Mouse (Mus musculus) heart, adult 2 months (tissue): ENCODE measurements around the gene Siva1. TPM values are rescaled to one million over a fixed set of nuclear protein-coding genes. Genes with fewer than 3 reads are reported as not detected.

Source experiments
- DNase-seq, 2 experiments: peaks; one replicate each; pipeline ENCODE4 v3.0.0; 2021
- H3K27ac ChIP-seq: fragments of 200-600 bp; 2 replicates; pipeline ENCODE4 v1.8.1; 2022
- H3K27me3 ChIP-seq: fragments of 200-500 bp; 2 replicates; pipeline ENCODE4 v1.6.1; 2012; ENCODE audit warnings: mild to moderate bottlenecking, low read length, inconsistent platforms, mixed read lengths; ENCODE audit not compliant: control insufficient read depth, insufficient read depth
- H3K36me3 ChIP-seq: fragments of 200-500 bp; 2 replicates; pipeline ENCODE4 v1.6.1; 2012; ENCODE audit warnings: low read length, inconsistent platforms; ENCODE audit not compliant: control insufficient read depth, insufficient read depth
- H3K4me1 ChIP-seq: fragments of 200-500 bp; 2 replicates; pipeline ENCODE4 v1.6.1; 2011; ENCODE audit warnings: low read length; ENCODE audit not compliant: control insufficient read depth, insufficient read depth
- H3K4me3 ChIP-seq: fragments of 200-600 bp; 2 replicates; pipeline ENCODE4 v1.8.1; 2022
- H3K79me2 ChIP-seq: fragments of 200-500 bp; replicated peaks from 2 replicates; pipeline ENCODE4 v1.6.1; 2012; ENCODE audit warnings: mild to moderate bottlenecking, inconsistent platforms, low read length, moderate library complexity, mixed read lengths; ENCODE audit not compliant: control insufficient read depth, insufficient read depth
- H3K9ac ChIP-seq: fragments of 200-500 bp; 2 replicates; pipeline ENCODE4 v1.6.1; 2012; ENCODE audit warnings: low read depth, mild to moderate bottlenecking, control low read depth, inconsistent platforms, low read length, mixed read lengths
- CTCF ChIP-seq: fragments of 200-600 bp; IDR thresholded peaks from 2 replicates; pipeline ENCODE4 v1.8.1; 2022; ENCODE audit warnings: antibody characterized with exemption, mild to moderate bottlenecking, moderate library complexity
- EP300 ChIP-seq: fragments of 200-500 bp; IDR thresholded peaks from 2 replicates; pipeline ENCODE4 v1.6.1; 2011; ENCODE audit warnings: low read depth, low read length, control low read depth; ENCODE audit not compliant: insufficient read depth
- POLR2A ChIP-seq: fragments of 200-500 bp; IDR thresholded peaks from 2 replicates; pipeline ENCODE4 v1.6.1; 2011; ENCODE audit warnings: mild to moderate bottlenecking, low read depth, low read length, control low read depth; ENCODE audit not compliant: insufficient read depth
- WGBS: fragments of 180-500 bp; shearing (Covaris S2); methylation state at CpG from one replicate; pipeline ENCODE4 v1.1.7; 2018; 5-methylcytosine and 5-hydroxymethylcytosine counted together
- intact Hi-C: fragments of 180-260 bp; cut with DNase I; formaldehyde crosslinking; loops from one replicate; pipeline ENCODE4 v1.15.1; 2025
- polyA plus RNA-seq: library from polyadenylated mRNA; depleted of rRNA; stranded (reverse); fragments of >200 nt; gene quantifications from 2 replicates; pipeline ENCODE4 v1.2.3, GENCODE M21; 2012
- total RNA-seq, 2 experiments: library from RNA; stranded (reverse); gene quantifications; 2 replicates each; pipeline ENCODE4 v1.2.3; 2021

Gene Siva1
- total and polyA plus RNA-seq, 3 experiments = 32.0 to 39.4 (median 38.7) TPM

DNA sequence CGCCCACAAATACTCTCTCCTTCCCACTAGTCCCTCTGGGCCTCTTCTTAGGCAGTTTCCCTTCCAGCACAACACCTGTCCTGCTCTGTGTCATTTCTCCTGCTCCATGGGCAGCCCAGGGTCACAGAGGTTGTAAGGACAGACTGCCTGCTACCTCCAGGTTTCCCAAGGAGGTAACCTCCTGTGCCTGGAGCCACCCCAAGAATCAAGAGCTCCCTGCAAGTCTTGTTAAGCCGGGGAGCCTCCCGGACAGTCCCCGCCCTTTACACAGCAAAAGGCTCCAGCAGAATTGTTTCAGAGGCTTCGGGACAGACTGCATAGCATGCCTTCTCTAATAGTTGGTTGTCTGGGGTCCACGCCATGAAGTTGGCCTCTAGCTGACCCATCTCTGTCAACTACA is 18.0 kb upstream of the Siva1 start:
- H3K27ac ChIP-seq = no peak overlapping the region; the same call in 1 of the 2 replicates

DNA sequence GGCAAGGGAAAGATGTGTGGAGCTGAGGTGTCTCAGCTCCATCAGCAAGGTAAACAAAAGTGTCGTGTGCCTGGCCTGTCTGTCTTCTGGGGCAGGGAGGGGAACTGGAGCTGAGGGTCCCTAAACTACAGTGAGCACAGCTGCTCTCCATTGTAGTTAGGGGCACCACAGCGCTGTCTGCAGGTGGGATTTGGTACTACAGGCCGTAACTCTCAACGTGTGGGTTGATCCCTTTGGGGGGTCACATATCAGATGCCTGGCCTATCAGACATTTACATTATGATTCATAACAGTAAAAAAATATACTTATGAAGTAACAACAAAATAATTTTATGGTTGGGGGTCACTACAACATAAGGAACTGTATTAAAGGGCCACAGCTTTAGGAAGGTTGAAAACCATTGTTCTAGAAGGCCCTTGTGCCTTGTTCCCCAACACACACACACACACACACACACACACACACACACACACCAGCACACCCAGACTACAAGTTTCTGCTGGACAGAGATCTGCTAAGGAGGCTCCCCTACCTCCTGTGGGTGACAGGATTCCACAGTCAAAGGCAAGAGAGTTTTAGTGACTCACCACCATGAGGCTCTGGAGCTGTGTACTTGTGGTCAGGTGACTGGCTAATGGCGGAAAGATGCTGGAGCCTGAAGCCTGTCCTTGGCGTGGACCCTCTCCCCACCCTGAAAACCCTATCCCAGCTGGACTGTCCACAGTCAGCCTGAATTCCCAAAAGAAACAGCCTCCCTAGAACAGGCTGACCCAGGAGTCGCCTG is 17.2 kb upstream of the Siva1 start:
- no peaks in the 10 kb centered on the region for H3K79me2 ChIP-seq
- H3K4me1 ChIP-seq = peaks cover 19% of the 10 kb centered on the region
- no peaks in the 10 kb centered on the region for H3K27me3 ChIP-seq
- no peak overlapping the region for H3K9ac ChIP-seq
- no peak overlapping the region for H3K27ac ChIP-seq
- DNase-seq = no peak
- intact Hi-C loops = no loop called here
- no peaks in the 10 kb centered on the region for H3K36me3 ChIP-seq
- H3K4me3 ChIP-seq = no peak overlapping the region
- 69% methylated on average over 7 of the region's 7 CpGs for WGBS
- TF ChIP-seq EP300 (no peak), CTCF (peak; percentile 59), POLR2A (0 out of 2 replicates have a peak, but pooled peaks have one; percentile 9)

More for the DNA sequence above, 18.0 kb upstream of the Siva1 start:
- no peaks in the 10 kb centered on the region for H3K36me3 ChIP-seq
- H3K4me3 ChIP-seq = no peak overlapping the region
- H3K79me2 ChIP-seq = no peaks in the 10 kb centered on the region
- no peaks in the 10 kb centered on the region for H3K27me3 ChIP-seq
- H3K4me1 ChIP-seq = peaks cover 20% of the 10 kb centered on the region
- no peak for TF ChIP-seq EP300
- no peak for TF ChIP-seq CTCF
- no peak for TF ChIP-seq POLR2A
- no peak overlapping the region for H3K9ac ChIP-seq
- no peak for DNase-seq
- intact Hi-C loops = no loop called here
- WGBS = 71% methylated on average over 6 of the region's 6 CpGs

DNA sequence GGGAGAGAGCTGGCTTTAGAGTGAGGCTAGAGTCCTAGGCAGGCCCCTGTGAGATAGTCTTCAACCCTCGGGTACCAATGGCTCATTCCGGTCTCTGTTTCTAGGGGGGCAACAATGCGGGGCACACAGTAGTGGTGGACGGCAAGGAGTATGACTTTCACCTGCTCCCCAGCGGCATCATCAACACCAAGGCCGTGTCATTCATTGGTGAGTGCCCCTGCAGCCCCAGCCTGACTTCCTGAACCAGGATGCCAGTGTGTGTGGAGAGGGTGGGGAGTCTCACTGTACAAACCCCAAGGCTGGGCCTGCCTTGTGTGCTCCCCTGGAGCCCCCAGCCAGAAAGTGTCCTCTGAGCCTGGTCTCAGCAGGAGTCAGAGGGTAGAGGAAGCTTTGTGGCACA is 16.3 kb upstream of the Siva1 start:
- no peak overlapping the region for H3K27ac ChIP-seq
- no peaks in the 10 kb centered on the region for H3K79me2 ChIP-seq
- H3K4me1 ChIP-seq = peaks cover 19% of the 10 kb centered on the region
- 74% methylated on average over 6 of the region's 6 CpGs for WGBS
- H3K9ac ChIP-seq = no peak overlapping the region
- no peaks in the 10 kb centered on the region for H3K27me3 ChIP-seq
- H3K36me3 ChIP-seq = no peaks in the 10 kb centered on the region
- intact Hi-C loops = no loop called here
- no peak overlapping the region for H3K4me3 ChIP-seq
- DNase-seq = no peak
- no peak for TF ChIP-seq POLR2A
- TF ChIP-seq EP300 = no peak
- TF ChIP-seq CTCF = no peak

DNA sequence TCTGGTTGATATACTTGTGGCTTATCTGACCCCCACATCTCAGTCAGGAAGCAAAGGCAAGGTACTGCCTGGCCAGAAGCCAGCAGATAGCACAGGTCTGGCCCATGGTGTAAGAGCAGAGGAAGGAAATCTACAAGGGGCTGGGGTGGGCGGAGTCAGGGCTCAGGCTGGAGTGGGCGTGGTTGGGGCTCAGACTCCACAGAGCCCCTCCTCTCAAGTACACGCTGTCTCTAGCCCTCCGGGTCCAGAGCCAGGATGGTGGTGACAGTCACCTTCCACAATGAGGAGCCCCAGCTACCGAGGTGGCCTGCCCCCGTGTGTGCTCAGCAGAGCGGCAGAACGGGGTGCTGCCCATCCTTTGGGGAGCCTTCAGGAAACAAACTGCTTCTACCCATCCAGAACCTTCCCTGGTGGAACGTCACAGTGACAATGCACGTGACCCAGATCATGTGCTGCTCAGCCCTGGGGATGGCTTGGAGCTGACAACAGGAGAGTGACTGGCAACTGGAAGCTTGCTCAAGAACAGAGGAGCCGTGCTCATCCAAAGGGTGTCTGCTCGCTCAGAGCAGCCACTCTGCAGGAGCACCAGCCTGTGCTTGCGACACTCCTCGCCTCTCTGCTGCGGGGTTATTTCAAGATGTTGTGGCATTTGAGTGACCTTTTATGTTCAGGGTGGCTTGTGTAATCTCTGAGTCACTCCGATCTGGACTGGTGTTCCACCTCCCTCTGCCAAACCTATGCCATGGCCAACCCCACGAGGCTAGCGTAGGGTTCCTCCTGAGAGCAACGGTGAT is 15.4 kb upstream of the Siva1 start:
- Histone ChIP-seq H3K27ac (peak overlapping the region; percentile 90), H3K79me2 (no peaks in the 10 kb centered on the region), H3K36me3 (no peaks in the 10 kb centered on the region), H3K4me1 (peaks cover 14% of the 10 kb centered on the region), H3K4me3 (peak overlapping the region; percentile 39), H3K27me3 (no peaks in the 10 kb centered on the region), H3K9ac (peak overlapping the region; percentile 35)
- TF ChIP-seq EP300 (peak; percentile 92; the same call in 1 of the 2 replicates), POLR2A (peak; percentile 65; the same call in 1 of the 2 replicates), CTCF (no peak)
- intact Hi-C loops = no loop called here
- peak; percentile 67 to 81 for DNase-seq
- 13% methylated on average over 19 of the region's 19 CpGs for WGBS

DNA sequence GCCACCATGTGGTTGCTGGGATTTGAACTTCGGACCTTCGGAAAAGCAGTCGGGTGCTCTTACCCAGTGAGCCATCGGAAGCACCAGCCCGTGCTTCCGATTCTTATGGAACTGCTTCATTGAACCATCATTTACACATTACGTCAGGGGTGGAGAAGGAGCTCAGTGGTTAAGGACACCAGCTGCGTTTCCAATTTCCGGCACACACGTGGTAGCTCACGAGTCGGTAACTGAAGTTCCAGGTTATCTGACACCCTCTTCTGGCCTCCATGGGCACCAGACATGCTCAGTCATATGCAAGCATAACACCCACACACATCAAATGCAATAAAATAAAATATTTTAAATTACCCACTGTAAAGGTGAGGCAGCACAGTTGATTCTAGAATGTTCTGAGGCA is 14.4 kb upstream of the Siva1 start:
- TF ChIP-seq POLR2A = no peak
- no peak for TF ChIP-seq EP300
- no peak for TF ChIP-seq CTCF
- H3K9ac ChIP-seq = no peak overlapping the region
- H3K36me3 ChIP-seq = no peaks in the 10 kb centered on the region
- H3K27me3 ChIP-seq = no peaks in the 10 kb centered on the region
- intact Hi-C loops = no loop called here
- DNase-seq = no peak
- no peaks in the 10 kb centered on the region for H3K79me2 ChIP-seq
- H3K27ac ChIP-seq = no peak overlapping the region
- WGBS = 95% methylated on average over 12 of the region's 12 CpGs
- H3K4me3 ChIP-seq = no peak overlapping the region
- peaks cover 14% of the 10 kb centered on the region for H3K4me1 ChIP-seq
